Mouse (Mus musculus) urinary bladder, postnatal 14 days (tissue): ENCODE data around the gene Papss1.

Source experiments
- DNase-seq: peaks from one replicate; pipeline ENCODE4 v3.0.0; 2021; ENCODE audit warnings: low spot score

Gene Papss1

GRCm38 (mm10) chr3:131634091-131634490 lies 69.5 kb downstream of the Papss1 start:
- no peak for DNase-seq

- DNase-seq, result no peak
These were observed 71.6 kb downstream of the Papss1 start for GRCm38 (mm10) chr3:131636126-131636525.

- no peak for DNase-seq
These were observed 72.4 kb downstream of the Papss1 start for GRCm38 (mm10) chr3:131637008-131637407.

GRCm38 (mm10) chr3:131637664-131638063 lies 73.1 kb downstream of the Papss1 start:
- DNase-seq, result no peak

GRCm38 (mm10) chr3:131638216-131638615 lies 73.6 kb downstream of the Papss1 start:
- peak; percentile 32 for DNase-seq

GRCm38 (mm10) chr3:131642681-131643292 lies 78.2 kb downstream of the Papss1 start:
- DNase-seq, result no peak

GRCm38 (mm10) chr3:131645203-131645602 lies 80.6 kb downstream of the Papss1 start:
- DNase-seq, result no peak

GRCm38 (mm10) chr3:131654366-131654765 lies 89.8 kb downstream of the Papss1 start:
- no peak for DNase-seq

- DNase-seq, result no peak
These were observed 91.5 kb downstream of the Papss1 start for GRCm38 (mm10) chr3:131656032-131656431.

- no peak for DNase-seq
These were observed 95.6 kb downstream of the Papss1 start for GRCm38 (mm10) chr3:131660126-131660525.

- DNase-seq, result no peak
These were observed 96.1 kb downstream of the Papss1 start for GRCm38 (mm10) chr3:131660629-131661028.

GRCm38 (mm10) chr3:131662589-131663148 lies 98.1 kb downstream of the Papss1 start:
- DNase-seq, result no peak

- DNase-seq, result no peak
These were observed 105.3 kb downstream of the Papss1 start for GRCm38 (mm10) chr3:131669910-131670309.

- no peak for DNase-seq
These were observed 121.5 kb downstream of the Papss1 start for GRCm38 (mm10) chr3:131686106-131686505.

GRCm38 (mm10) chr3:131689949-131690348 lies 125.4 kb downstream of the Papss1 start:
- DNase-seq, result no peak

GRCm38 (mm10) chr3:131690543-131690942 lies 126.0 kb downstream of the Papss1 start:
- DNase-seq, result no peak

- DNase-seq, result no peak
These were observed 126.6 kb downstream of the Papss1 start for GRCm38 (mm10) chr3:131691202-131691601.
